Mouse (Mus musculus) ES-Bruce4 (cell line): ENCODE results near the gene Nox1. TPM values are rescaled to one million over a fixed set of nuclear protein-coding genes. Genes with fewer than 3 reads are reported as not detected.
A peak's percentile ranks its signal among the peaks of the same experiment; 100 is the strongest.

Experiments
- H3K27ac ChIP-seq: 2 replicates; pipeline ENCODE4 v1.5.1; 2012; ENCODE audit warnings: low read length, inconsistent platforms; ENCODE audit not compliant: insufficient read depth
- H3K27me3 ChIP-seq: 2 replicates; pipeline ENCODE4 v1.6.1; 2012; ENCODE audit warnings: mild to moderate bottlenecking, low read length, inconsistent platforms; ENCODE audit not compliant: control insufficient read depth, poor library complexity, insufficient read depth, severe bottlenecking
- H3K36me3 ChIP-seq: 2 replicates; pipeline ENCODE4 v1.6.1; 2012; ENCODE audit warnings: inconsistent platforms, mild to moderate bottlenecking, low read length, moderate library complexity; ENCODE audit not compliant: control insufficient read depth, poor library complexity, insufficient read depth, severe bottlenecking
- H3K4me1 ChIP-seq: one replicate; pipeline ENCODE4 v1.8.1; 2011; ENCODE audit warnings: low read length; ENCODE audit not compliant: control insufficient read depth, insufficient read depth
- H3K4me3 ChIP-seq: 2 replicates; pipeline ENCODE4 v1.5.1; 2011; ENCODE audit warnings: low read depth, mild to moderate bottlenecking, low read length
- H3K9ac ChIP-seq: 2 replicates; pipeline ENCODE4 v1.6.1; 2012; ENCODE audit warnings: low read depth, mild to moderate bottlenecking, inconsistent platforms; ENCODE audit not compliant: poor library complexity, severe bottlenecking
- H3K9me3 ChIP-seq: replicated peaks from 2 replicates; pipeline ENCODE4 v1.6.1; 2012; ENCODE audit warnings: mild to moderate bottlenecking, low read length, inconsistent platforms; ENCODE audit not compliant: control insufficient read depth, poor library complexity, insufficient read depth, severe bottlenecking
- CTCF ChIP-seq: IDR thresholded peaks from one replicate; pipeline ENCODE4 v1.8.1; 2011; ENCODE audit warnings: low read depth, low read length
- EP300 ChIP-seq: IDR thresholded peaks from 2 replicates; pipeline ENCODE4 v1.6.1; 2011; ENCODE audit warnings: low read depth, low read length; ENCODE audit not compliant: insufficient read depth
- POLR2A ChIP-seq: IDR thresholded peaks from one replicate; pipeline ENCODE4 v1.8.1; 2011; ENCODE audit warnings: low read length; ENCODE audit not compliant: insufficient read depth
- polyA plus RNA-seq: library from polyadenylated mRNA; stranded (reverse); fragments of >200 nt; gene quantifications from 2 replicates; pipeline ENCODE4 v1.2.4, GENCODE M21; 2011; ENCODE audit warnings: low read depth; ENCODE audit not compliant: missing spikeins, insufficient read depth, insufficient read length

The Nox1 gene
- polyA plus RNA-seq, 1 experiment = not detected

DNA sequence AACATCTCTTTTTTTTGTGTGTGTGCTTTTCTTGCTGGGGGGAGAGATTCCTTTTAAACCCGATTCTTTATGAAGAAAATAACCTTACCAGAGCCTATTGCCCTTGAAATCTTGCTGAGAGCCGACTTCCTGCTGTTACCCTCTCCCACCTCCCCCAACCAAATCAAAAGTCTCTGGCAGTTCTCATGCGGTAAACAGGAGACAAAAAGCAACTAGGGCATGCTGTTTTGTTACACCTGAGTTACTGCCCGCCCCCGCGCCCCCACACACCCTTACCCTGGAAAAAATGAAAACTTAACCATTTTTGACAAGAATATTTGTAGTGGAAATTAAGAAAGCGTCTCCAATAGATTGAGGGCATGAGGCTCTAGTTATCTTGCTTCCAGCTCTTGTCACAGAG is 63.6 kb downstream of the Nox1 start:
- Histone ChIP-seq H3K9me3 (no peaks in the 10 kb centered on the region), H3K9ac (no peak overlapping the region), H3K36me3 (no peaks in the 10 kb centered on the region), H3K27me3 (no peaks in the 10 kb centered on the region), H3K4me3 (no peak overlapping the region), H3K27ac (no peak overlapping the region), H3K4me1 (peaks cover 2% of the 10 kb centered on the region)
- TF ChIP-seq EP300 (no peak), CTCF (no peak), POLR2A (no peak)

DNA sequence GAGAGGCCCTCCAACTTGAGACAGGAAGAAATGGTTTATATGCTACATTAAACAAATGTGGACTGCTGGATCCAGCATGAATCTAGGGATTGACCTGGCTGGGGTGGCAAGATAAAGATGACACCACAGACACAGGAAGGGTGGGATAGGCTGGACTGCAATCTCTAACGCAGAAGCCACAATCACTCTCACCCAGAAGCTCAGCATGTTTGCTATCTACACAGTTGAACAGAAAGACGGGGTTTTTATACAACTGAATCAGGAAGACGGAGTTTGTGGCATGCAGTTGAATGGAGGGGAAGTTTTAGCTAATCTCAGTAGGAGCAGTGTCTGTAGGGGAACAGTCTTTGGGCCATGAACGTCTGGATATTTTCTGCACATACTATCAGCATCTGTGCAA is 79.8 kb downstream of the Nox1 start:
- H3K36me3 ChIP-seq = no peaks in the 10 kb centered on the region
- no peak overlapping the region for H3K9ac ChIP-seq
- no peaks in the 10 kb centered on the region for H3K4me1 ChIP-seq
- H3K27me3 ChIP-seq = no peaks in the 10 kb centered on the region
- no peak overlapping the region for H3K27ac ChIP-seq
- TF ChIP-seq EP300 = no peak
- H3K4me3 ChIP-seq = no peak overlapping the region
- no peaks in the 10 kb centered on the region for H3K9me3 ChIP-seq

DNA sequence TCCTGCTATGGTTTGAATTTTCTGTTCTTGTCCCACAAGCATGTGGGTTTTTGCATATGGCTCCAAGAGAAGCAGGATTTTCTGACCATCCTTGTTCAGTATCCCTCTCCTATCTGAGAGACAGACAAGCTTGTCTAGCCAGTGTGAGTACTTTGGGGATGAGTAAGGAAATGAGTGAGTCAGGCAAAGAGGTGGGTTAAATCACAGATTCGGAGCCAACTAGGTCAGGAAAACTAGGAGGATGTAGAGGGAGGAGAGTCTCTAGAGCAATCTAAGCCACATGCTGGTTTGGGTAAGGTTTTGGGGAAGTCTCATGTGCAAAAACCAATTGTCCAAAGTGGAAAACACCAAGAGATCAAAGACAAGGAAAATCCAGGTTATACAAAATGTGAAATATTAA is 80.2 kb downstream of the Nox1 start:
- H3K9me3 ChIP-seq = no peaks in the 10 kb centered on the region
- H3K36me3 ChIP-seq = no peaks in the 10 kb centered on the region
- no peak overlapping the region for H3K27ac ChIP-seq
- no peak overlapping the region for H3K4me3 ChIP-seq
- TF ChIP-seq POLR2A (no peak), EP300 (no peak), CTCF (no peak)
- no peaks in the 10 kb centered on the region for H3K27me3 ChIP-seq
- no peak overlapping the region for H3K9ac ChIP-seq
- H3K4me1 ChIP-seq = no peaks in the 10 kb centered on the region

DNA sequence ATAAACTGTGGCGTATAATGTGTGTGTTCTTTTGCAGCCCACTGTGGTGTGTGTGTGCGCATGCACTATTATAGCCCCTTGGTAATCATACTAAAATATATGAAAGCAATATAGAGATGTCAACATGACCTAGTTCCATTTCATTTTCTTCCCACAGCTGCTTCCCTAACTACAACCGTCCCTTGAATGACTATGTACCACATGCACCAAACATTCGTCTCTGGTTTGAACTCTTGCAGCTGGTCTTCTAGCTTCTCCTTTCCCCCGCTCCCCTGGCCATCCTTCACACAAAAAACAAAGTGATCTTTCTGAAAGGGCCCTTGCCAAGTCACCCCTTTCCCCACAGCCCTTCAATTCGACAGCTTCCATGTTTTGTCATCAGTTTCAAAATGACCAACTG is 81.7 kb downstream of the Nox1 start:
- Histone ChIP-seq H3K27me3 (no peaks in the 10 kb centered on the region), H3K9ac (no peak overlapping the region), H3K36me3 (no peaks in the 10 kb centered on the region), H3K4me3 (no peak overlapping the region), H3K9me3 (no peaks in the 10 kb centered on the region), H3K4me1 (no peaks in the 10 kb centered on the region), H3K27ac (no peak overlapping the region)
- no peak for TF ChIP-seq CTCF
- no peak for TF ChIP-seq POLR2A
- no peak for TF ChIP-seq EP300

DNA sequence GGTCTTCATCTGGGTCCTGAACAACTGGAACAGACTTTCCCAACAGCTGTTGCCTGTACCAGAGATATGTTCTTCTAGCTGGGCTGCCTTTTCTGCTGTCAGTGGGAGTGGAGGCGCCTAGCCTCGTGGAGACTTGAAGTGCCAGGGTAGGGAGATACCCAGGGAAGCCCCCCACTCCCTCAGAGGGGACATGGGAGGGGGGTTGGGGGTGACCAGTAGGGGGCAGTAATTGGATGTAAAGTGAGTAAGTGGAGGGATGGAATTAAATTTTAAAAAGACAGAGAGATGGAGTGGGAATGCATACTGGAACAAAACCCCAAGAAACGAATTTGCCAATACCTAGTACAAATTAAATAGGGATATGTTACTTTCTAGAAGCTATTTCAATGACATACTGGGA is 87.9 kb downstream of the Nox1 start:
- no peaks in the 10 kb centered on the region for H3K9me3 ChIP-seq
- H3K27me3 ChIP-seq = no peaks in the 10 kb centered on the region
- TF ChIP-seq CTCF = peak; percentile 4
- TF ChIP-seq POLR2A = no peak
- TF ChIP-seq EP300 = no peak
- H3K9ac ChIP-seq = no peak overlapping the region
- no peak overlapping the region for H3K27ac ChIP-seq
- H3K36me3 ChIP-seq = no peaks in the 10 kb centered on the region
- no peaks in the 10 kb centered on the region for H3K4me1 ChIP-seq
- H3K4me3 ChIP-seq = no peak overlapping the region

DNA sequence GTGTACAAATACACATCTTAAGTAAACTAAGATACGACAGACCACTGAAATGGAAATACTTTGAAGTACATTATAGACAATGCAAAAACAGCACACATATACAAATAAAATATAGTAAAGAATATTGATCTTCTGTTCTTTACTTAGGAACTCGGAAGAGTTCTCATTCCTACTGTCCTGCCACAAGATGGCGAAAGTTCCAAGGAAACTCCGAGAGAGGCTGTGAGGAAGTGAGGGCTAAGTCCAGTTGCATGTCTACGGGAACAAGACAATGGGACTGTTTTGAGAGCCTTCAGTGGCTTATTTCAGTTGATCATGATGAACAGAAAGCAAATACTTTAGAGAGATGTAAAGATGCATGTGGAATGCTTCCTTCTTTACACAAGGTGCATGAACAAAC is 89.5 kb downstream of the Nox1 start:
- H3K4me3 ChIP-seq = no peak overlapping the region
- H3K27ac ChIP-seq = no peak overlapping the region
- no peaks in the 10 kb centered on the region for H3K36me3 ChIP-seq
- no peak overlapping the region for H3K9ac ChIP-seq
- no peaks in the 10 kb centered on the region for H3K9me3 ChIP-seq
- TF ChIP-seq CTCF (peak; percentile 18), POLR2A (no peak), EP300 (no peak)
- H3K4me1 ChIP-seq = no peaks in the 10 kb centered on the region
- H3K27me3 ChIP-seq = no peaks in the 10 kb centered on the region
